Mouse (Mus musculus) ES-Bruce4 (cell line): ENCODE results near the gene Slc48a1.

ENCODE experiments used
- CTCF ChIP-seq: IDR thresholded peaks from one replicate; pipeline ENCODE4 v1.8.1; 2011; ENCODE audit warnings: low read depth, low read length
- EP300 ChIP-seq: IDR thresholded peaks from 2 replicates; pipeline ENCODE4 v1.6.1; 2011; ENCODE audit warnings: low read depth, low read length; ENCODE audit not compliant: insufficient read depth
- POLR2A ChIP-seq: IDR thresholded peaks from one replicate; pipeline ENCODE4 v1.8.1; 2011; ENCODE audit warnings: low read length; ENCODE audit not compliant: insufficient read depth

- no peak for TF ChIP-seq POLR2A
- no peak for TF ChIP-seq EP300
- no peak for TF ChIP-seq CTCF
Measured at GRCm38 (mm10) chr15:97788821-97789220, 10.5 kb downstream of the Slc48a1 start.
